Mouse (Mus musculus) spleen, adult 2 months (tissue): ENCODE measurements around the gene Edaradd.

Source experiments
- CTCF ChIP-seq: fragments of 200-500 bp; IDR thresholded peaks from 2 replicates; pipeline ENCODE4 v1.5.1; 2011; ENCODE audit warnings: mild to moderate bottlenecking, inconsistent platforms; ENCODE audit not compliant: insufficient read depth, insufficient read length, insufficient replicate concordance; ENCODE audit errors: extremely low read depth
- POLR2A ChIP-seq: fragments of 200-500 bp; IDR thresholded peaks from 2 replicates; pipeline ENCODE4 v1.6.1; 2011; ENCODE audit warnings: low read depth, low read length, inconsistent platforms

DNA sequence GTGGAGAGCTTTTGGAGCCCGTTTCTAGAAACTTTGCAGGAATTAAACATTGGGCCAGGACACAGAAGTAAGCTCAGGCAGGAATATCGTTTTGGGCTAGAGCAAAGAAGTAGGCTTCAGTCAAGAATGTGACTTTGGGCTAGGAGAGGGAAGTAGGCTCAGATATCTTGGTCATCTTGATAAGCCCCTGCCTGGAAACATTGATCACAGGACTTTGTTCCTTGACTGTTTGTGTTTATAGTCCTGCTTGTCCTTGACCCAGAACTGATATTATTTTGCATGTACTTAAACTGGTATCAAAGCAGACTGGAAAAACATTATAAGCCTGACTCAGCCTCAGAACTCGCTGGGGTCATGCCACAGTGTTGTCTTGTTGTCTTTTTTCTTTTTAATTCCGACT lies 57.6 kb downstream of the Edaradd start:
- no peak for TF ChIP-seq CTCF
- no peak for TF ChIP-seq POLR2A
